Mouse (Mus musculus): Measurements from ENCODE around the gene Vtn.

DNA sequence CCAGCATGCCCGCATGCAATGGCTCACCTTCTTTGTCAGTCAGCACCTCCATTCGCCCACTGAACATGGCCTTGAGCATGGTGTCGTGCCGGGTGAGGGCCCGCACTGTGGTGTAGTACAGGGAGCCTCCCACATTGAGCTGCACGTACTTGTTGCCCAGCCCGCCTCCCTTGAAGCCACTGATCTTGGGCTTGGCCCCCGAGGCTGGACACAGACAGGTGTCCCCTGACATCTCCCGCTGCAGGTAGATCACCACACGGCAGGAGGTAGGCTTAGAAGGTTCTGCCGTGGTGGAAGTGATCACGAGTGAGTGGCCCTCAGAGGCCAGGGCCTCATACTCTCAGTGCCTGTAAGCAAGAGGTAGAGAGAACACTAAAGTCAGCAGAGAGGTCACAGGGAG, 31.1 kb downstream of the Vtn start:
- no peak for TF ChIP-seq CTCF (IDR thresholded peaks at IDR 0.05; ENCODE audit: low read depth, low read length)
- no peak for TF ChIP-seq TAL1 (conservative IDR thresholded peaks at IDR 0.05; ENCODE audit: low read depth, low read length)

Data from G1E (cell line).